Mouse (Mus musculus) cerebellum, adult 11-12 months (tissue): Measurements from ENCODE around the gene Dohh.

Experiments
- DNase-seq: peaks from one replicate; pipeline ENCODE4 v3.0.0; 2022

Dohh gene

DNA sequence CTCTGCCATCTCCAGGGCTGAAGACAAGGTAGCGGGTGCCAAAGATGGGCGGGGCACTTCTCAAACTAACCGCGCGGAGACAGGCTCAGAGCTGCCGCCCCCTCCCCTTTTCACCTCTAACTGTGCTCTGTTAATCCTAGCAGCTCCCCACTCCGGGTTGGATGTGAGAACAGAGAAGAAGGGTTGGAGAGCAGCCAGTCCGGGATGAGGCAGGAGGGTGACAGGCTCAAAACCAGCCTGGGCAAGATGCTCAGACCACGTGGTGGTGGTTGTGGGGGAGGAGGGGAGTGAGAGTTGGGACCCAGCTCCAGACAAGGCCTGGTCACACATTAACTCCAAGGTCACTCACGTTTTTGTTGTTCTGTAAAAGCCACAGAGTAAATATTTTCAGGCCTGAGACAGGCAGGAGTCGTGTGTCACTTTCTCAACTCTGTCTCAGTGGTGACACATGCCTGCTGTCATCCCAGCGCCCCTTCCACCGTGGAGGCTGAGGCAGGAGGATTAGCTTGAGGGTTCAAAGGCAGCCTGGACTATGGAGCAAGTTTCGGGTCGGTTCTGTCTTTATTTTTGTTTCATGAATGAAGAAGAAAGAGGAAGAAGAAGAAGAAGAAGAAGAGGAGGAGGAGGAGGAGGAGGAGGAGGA is 47.4 kb downstream of the Dohh start:
- DNase-seq = peak; percentile 84

GRCm38 (mm10) chr10:81432169-81432867 is 48.1 kb downstream of the Dohh start:
- DNase-seq = peak; percentile 75

DNA sequence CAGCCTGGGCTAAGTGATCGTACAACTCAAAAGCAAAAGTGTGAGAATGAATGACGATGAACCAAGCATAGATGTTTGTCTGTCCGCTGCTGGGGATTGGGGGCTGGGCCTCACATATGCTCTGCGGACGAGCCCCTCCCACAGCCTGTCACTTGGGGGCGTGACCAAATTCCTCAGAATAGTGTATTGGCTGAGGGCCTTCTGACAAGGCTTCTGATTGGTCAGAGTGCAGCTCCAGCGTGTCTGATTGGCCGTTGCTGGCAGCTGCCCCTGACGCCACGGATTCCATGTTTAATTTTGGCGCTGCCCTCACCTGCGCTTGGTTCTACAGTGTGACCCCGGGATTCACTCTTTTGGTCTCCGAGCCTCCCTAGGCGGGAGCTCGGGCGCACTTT is 48.6 kb downstream of the Dohh start:
- DNase-seq = peak; percentile 97

DNA sequence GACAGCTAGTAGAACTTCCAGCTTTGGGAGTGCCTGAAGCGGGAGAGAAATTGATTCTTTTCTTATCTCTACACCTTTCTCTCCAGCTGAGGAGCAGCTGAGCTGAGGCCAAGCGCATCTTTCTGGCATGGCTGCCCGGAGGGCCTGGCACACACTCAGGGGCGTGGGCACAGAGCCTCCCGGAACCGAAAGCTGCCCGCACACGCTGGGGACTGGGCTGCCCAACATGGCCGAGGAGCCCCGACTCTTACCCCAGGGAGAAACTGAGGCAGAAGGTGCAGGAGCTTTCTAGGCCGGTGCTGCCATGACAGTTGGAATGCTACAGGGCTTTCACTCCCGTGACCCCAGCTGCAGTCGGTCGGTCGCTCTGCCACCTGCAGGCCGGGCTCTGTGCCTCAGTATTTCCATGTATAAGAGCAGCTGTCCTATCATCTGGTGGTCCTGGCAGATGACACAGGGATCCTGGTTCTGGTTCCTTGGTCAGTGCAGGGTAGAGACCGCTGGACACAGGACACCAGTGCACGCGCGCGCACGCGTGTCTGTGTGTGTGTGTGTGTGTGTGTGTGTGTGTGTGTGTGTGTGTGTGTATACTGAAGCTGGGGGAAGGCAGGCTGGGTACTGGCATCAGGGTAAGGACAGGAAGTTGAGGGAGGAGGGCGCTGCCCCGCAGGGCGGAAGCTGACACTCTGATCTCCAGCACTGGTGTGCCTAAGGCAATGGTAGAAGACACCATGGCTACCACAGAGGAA is 49.5 kb downstream of the Dohh start:
- peak; percentile 74 for DNase-seq

- DNase-seq = peak; percentile 63
These were observed 50.4 kb downstream of the Dohh start for GRCm38 (mm10) chr10:81434361-81435263.

DNA sequence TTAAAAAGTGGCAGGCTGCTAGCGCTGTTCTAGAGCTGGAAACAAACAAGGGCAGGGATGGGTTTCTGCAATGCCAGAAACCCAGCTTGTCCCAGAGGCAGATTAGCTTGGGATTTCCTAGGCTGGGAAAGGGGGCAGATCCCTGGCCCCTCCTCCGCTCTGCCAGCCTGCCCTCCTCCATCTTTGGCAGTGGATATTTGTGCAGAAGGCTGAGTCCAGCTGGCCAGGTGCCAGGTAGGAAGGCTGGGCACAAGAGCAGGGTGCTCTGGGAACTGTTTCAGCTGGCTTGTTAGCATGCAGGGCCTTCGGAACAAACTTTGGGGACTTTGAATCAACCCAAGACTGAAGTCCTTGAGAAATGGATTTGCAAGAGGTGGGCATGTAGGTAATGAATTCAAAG is 51.2 kb downstream of the Dohh start:
- DNase-seq = peak; percentile 89
